Mouse (Mus musculus) layer of hippocampus, postnatal 10 days (tissue): Measurements from ENCODE around the gene Pon3. TPM values are rescaled to one million over a fixed set of nuclear protein-coding genes. Genes with fewer than 3 reads are reported as not detected.

ENCODE experiments used
- DNase-seq, 2 experiments: peaks; one replicate each; pipeline ENCODE4 v3.0.0; 2021; ENCODE audit warnings: low spot score in 2 of 2
- long read RNA-seq: library from polyadenylated mRNA; stranded (forward); transcript quantifications from one replicate; pipeline ENCODE4 v2.0.0, GENCODE M21; 2023
- total RNA-seq, 2 experiments: library from RNA; stranded (reverse); gene quantifications; 2 replicates each; pipeline ENCODE4 v1.2.3; 2021

Gene Pon3
- 1 to 10 TPM; 1.8 to 3.9 TPM for total RNA-seq
- long read RNA-seq: 0 reads

GRCm38 (mm10) chr6:5255722-5256451, at the start of gene Pon3:
Gene Pon3, minus strand, starts transcription at chr6:5256286.
- peak; percentile 8 to 23 for DNase-seq

DNA sequence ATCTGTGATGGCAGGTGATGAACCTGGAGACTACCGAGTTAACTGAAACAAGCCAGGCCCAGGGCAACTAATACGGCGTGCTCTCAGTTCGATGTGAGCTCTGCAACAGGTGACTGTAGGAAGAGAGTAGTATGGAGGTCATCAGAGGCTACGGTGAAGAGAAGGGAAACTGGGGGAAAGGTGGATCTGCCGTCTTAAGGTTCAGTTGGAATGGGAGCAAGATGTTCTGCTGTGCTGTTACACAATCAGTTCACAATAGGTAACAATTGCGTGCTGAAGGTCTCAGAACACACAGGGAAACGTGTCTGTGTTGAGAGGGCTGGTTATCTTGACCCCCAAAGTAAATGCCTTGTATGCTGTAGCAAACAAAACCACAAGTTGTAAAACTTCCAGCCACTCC, 48.9 kb upstream of the Pon3 start:
- no peak for DNase-seq

GRCm38 (mm10) chr6:5300629-5301028, 44.5 kb upstream of the Pon3 start:
- DNase-seq: no peak

GRCm38 (mm10) chr6:5299561-5299960, 43.5 kb upstream of the Pon3 start:
- DNase-seq: no peak

DNA sequence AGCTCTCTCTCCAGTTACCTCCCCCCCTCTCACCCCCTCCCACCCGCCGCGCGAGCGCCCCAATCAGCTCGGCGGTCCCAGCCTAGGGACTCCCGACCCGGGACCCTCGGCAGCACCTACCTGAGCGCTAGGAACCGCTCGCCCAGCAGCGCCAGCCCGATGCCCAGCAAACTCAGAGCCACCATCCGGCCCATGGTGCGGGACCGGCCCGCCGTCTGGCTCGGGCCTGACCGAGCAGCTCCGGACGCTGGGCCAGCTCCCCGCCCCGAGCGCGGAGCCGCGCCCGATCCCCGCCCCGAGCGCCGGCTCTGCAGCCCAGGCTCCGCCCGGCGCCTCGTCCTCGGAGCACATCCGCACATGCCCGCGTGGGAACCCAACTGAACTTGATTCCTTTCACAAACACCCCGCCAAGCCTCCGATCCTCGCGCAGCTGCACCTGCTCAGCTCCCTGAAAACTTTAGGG, 42.0 kb upstream of the Pon3 start, which contains the start of gene Pon2:
Pon2 (minus strand) TSS at position 364 of the 463 bp plus-strand sequence.
- DNase-seq: peak; percentile 56 to 70

DNA sequence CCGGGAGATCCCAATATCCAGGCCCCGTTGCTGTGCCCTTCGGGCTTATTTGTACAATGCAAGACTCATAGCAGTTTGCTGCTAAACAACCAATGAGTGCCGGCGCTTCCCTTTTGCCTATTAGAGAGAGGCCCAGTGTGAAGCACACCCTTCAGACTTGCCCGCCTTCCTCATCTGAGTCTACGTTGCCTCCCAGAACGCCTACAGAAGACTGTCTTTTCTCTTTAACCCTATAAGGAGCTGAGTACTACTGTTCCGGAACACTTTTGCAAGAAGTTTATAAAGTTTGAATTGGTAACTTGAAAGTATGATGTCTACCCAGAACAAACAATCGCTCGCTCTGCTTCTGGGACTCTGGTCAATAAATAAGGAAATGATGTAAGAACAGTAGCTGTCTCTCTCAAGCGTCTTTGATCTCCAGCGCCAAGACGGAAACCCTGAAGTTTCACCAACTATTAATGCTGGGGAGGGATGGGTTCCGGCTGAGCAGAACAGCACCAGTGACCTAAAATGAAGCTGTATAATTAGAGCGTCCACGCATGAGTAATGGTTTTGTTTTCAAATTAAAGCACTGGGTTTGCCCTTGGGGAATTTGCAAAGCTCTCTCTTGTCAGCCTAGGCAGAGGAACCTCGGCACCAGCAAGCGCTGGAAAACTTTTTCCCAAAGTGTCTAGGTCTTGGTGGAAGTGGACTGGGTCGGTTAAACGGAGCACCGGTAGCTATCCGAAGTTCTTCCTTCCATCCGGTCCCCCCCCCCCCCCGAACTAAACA, 41.4 kb upstream of the Pon3 start:
- DNase-seq: peak; percentile 12 to 32

GRCm38 (mm10) chr6:5296067-5296466, 40.0 kb upstream of the Pon3 start:
- no peak for DNase-seq

DNA sequence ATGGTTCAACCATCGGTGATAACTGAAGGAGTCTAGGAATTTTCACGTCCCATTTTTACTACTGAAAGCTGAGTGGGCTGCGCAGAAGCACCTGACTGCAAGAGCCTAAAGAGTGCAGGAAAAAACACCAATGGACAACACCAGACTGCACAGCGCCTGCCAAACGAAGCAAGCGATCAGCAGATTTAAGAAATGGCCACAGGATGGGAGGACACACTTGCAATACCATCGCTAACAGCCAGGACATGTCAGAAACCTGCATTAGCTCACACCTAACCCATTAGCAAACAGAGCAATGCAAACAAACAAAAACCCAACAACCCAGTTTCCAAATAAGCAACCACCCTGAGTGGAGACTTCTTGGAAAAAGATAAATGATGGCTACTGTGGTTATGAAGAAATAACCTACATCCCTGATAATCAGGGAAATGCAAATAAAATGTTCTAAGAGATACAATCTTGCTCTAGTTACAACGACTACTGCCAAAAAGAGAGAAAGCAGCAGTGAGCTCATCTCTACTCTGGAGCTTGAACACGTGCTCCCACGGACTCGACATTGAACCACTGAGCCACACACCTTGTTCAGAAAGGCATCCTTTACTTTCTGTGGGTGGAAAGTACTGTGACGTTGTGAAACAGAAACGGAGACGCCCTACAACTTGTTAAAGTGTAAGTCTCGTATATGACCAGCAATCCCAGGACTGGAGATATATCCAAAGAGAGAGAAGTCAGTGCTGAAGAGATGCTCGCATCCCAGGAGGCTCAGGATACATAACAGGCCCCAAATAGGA, 38.8 kb upstream of the Pon3 start:
- no peak for DNase-seq

DNA sequence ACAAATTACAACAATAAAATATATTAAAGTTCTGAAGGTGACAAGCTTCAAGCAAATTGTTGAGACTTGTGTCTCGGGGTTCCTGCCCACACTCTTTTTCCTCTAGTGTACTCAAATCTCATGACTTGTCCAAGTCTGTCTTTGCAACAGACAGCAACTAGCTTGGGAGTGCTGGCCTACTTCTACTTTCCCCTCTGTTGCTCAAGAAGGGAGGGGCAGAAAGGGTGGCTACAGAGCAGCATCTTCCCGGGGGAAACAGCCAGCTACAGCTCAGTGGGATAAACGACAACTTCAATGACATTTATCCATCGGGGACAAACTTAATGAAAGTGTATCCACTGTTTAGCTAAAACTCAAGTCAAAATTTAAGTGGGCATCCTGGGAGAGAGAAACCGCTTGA, 36.8 kb upstream of the Pon3 start:
- DNase-seq: no peak

- DNase-seq: no peak
These were observed 35.4 kb upstream of the Pon3 start for GRCm38 (mm10) chr6:5291450-5291849.

DNA sequence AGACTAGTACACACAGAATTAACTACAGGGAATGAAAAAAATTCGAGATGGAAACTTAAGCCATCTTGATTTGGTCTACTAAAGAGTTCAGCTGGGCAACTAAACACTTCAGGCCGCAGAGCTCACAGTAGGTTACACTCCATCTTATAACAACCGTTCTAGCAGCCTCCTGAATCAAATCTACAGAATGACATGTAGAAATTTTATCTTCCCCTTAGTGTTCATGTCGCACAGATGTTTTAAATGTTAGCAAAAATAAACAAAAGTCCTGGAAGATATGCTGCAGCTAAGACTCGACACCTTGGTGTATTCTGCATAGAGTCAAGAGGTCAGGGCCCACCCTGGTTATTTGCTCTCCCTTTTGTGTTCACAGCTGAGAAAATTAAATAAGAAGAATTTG, 31.8 kb upstream of the Pon3 start:
- DNase-seq: no peak

DNA sequence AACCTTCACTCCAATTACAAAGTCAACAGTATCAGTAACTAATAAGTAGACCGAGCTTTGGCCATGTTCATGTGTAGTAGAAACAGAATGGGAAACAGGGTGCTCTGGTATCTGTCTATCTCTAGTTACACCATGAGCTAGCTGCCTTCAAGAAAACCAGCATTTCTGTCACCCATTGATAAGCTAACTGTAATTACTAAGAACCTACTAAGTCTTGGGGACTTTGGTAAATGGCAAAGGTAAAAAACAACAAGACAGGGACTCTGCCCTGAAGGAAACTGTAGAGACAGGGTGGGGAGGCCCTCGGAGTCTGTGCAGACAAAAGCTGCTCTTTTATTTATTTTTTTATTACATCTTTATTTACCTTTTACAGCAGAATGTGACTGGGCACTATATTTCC, 31.3 kb upstream of the Pon3 start:
- DNase-seq: no peak

DNA sequence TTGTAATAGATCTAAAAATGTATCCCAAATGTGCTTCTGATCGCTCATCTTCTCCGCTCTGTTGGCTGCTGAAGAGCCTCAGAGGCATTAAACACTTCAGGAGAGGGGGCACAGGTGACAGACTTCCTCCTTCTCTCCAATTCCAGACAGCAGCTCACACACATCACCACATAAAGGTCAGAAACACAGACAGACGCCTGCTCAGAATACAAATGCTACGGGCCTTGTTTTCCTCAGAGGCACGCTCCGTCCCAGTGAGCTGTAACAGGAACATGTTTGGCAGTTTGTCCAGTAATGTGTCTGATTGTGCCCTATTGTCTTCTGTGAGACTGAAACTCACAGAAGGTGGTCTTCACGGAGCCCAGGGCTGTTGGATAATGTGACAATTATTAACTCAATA, 26.3 kb upstream of the Pon3 start:
- no peak for DNase-seq

DNA sequence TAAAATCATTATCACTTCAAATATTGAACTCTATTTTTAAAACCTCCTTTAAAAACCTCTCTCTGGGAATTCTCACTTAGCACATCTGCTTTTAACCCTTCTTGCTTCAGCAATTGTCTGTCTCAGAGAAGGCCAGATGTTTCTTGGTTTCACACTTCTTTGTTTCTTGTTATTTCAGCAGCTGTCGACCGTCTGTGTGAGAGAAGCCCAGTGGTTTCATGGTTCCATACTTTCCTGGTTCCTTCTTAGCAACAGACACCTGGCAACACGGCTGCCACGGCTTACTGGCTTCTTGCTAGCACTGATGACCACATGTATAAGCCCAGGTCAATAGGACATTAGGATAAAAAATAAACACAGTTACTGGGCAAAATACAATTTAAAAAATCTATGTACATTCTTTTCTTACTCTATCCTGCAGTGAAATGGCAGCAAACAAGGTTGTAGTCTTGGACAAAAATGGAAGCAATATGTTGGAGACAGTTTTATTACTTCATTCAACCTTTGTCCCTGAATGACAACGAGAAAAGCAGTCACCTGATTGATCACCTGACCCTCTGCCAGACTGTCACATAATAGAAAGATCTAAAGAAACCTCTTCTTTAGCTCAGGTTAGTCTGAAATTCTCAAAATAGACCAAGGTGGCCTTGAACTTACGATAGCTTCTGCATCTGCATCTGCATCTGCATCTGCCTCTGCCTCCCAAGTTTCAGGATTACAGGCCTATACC, 24.7 kb upstream of the Pon3 start:
- no peak for DNase-seq

- no peak for DNase-seq
These were observed 21.9 kb upstream of the Pon3 start for GRCm38 (mm10) chr6:5277972-5278371.

DNA sequence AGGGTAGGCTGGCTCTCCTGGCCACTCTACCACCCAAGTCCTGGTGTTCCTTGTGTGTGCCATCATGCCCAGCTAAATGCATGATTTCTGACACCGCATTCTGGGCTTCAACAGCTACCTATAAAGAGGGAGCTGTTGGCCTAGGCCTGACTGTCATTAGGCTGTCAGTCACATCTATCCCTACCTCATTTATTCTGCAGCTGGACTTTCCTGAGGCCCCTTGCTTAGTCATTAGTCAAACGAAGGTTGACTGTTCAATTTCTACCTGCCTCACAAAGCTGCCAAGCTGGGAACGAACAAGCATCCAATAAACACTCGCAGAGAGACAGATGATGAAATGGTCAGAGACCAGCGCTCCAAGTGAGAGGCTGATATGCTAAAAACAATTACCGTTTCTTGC, 13.6 kb upstream of the Pon3 start:
- no peak for DNase-seq

- DNase-seq: no peak
These were observed 8.7 kb upstream of the Pon3 start for GRCm38 (mm10) chr6:5264793-5265192.

- no peak for DNase-seq
These were observed 7.3 kb upstream of the Pon3 start for GRCm38 (mm10) chr6:5263250-5263999.

DNA sequence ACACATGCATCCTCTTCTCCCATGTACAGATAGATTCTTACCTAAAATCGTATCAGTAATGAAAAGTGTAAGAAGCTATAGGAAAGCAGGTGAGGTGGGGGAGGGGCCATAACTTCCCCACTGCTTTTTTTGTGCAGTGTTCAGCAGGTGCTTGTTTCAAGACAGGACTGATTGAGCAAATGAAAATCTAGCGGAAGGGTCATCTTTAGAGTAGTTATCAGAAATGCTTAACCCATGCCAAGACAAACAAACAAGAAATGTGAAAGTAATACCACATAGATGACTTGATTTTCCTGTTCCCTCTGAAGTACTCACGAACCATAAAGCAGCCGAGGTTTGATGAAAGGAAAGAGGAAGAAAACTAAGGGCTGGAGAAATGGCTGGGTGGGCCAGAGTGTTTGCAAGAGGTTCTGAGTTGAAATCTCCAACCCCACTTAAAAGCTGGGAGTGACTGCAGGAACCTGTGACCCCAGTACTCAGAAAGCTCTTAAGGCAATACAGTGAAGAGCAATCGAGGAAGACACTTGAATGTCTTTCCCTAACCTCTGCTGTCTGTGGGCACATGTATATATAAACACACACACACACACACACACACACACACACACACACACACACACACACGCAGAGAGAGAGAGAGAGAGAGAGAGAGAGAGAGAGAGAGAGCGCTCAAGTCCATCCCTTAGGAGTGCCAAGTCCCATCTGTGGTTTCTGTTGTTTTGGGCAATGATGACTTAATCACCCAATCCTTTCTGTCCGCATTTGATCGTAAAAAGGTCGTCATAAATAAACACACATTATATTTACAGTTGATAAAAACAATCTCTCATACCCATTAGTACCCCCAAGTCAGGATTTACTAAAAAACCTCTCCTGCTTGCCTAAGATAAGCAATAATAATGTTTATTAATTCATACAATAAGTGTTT, 6.5 kb upstream of the Pon3 start:
- no peak for DNase-seq
